Mouse (Mus musculus) liver, adult (tissue): ENCODE results near the gene Zmiz1.

Experiments used
- GATA4 ChIP-seq: IDR thresholded peaks from 2 replicates; pipeline ENCODE4 v1.6.1; 2014; ENCODE audit warnings: mild to moderate bottlenecking, low read length; ENCODE audit not compliant: insufficient replicate concordance

Gene Zmiz1

GRCm38 (mm10) chr14:25462975-25463374, 4.0 kb downstream of the Zmiz1 start:
- TF ChIP-seq GATA4 = no peak

- TF ChIP-seq GATA4 = no peak
Measured at GRCm38 (mm10) chr14:25463919-25464318, 4.9 kb downstream of the Zmiz1 start.

- TF ChIP-seq GATA4 = no peak
Measured at GRCm38 (mm10) chr14:25464611-25465307, 5.8 kb downstream of the Zmiz1 start.

DNA sequence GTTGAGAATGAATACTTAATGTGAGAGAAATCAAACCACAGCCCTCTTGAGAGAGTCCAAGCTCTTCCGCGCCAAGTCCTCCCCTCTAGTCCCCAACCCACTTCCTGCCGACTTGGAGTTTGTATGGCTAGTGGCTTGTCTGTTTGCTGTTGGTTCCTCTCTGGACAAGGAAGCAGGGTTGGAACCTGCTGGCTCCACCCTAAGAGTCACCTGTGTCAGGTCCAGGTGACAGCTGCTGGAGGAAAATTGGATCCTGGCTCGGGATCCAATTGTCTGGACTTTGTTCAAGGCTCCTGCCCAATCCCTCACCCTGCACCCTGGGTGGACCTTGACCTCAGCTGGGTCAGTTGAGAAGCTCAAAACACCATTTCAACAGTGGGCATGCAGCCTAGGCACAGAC, 7.4 kb downstream of the Zmiz1 start:
- TF ChIP-seq GATA4 = no peak

DNA sequence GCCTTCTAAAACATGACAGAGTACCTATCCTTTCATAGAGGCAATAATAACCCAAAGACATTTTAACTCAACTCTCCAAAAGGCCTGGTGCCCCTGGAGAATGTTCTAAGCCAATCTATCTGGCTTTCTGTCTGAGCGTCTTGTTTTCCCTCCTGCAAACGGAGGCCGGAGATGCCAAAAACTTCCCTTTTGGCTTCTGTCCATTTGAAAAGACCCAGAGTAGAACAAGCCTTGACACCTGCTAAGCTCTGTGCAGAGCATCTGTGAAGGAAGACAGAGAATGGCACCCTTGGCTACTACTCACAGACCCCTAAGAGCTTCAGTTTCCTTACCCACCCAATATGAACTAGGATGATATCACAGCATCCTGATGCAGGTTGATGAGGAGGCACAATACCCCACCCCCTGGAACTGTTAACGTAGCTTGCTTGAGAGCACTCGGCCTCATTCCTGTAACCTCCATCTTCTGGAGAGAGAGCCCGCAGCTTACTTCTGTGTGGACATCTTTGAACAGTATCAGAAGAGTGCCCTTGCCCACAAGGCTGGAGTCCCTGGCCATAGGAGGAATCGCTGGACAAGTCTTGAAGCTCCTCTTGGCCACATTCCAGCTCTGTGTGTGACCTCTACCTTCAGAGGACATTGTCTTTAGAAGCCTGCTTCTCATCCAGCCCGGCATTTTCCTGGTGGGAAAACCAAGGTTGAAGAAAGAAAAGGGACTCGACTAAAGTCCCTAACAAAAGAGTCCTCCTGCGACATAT, 9.1 kb downstream of the Zmiz1 start:
- no peak for TF ChIP-seq GATA4

DNA sequence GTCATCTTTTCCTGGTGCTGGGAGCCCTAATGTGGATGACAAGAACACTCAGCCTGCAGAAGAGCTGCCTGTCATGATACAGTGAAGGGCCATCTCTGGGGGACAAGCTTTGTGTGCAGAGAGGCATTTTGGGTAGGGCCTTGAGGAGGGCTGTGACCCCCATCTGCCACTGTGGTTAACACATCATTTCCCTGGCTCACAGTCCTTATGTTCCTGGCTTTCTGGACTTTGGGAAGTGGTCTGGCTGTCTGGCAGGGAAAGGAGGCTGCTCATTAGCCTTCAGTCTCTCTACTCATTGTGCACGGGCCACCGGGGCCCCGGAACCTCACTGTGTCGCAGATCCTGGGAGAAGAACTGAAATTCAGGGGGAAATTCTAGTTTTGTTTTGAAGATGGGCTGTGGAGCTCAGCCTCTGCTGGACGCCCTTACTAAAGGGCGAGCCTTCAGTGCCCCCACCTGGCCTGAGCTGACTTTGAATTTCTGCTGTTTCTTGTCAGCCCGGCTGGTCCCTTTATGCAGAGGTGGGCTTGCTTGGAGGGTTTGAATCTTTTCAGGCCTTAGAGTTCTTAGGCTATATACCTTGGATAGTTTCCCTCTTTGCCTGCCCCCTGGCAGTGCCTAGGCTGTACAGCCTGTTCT, 10.0 kb downstream of the Zmiz1 start:
- no peak for TF ChIP-seq GATA4

DNA sequence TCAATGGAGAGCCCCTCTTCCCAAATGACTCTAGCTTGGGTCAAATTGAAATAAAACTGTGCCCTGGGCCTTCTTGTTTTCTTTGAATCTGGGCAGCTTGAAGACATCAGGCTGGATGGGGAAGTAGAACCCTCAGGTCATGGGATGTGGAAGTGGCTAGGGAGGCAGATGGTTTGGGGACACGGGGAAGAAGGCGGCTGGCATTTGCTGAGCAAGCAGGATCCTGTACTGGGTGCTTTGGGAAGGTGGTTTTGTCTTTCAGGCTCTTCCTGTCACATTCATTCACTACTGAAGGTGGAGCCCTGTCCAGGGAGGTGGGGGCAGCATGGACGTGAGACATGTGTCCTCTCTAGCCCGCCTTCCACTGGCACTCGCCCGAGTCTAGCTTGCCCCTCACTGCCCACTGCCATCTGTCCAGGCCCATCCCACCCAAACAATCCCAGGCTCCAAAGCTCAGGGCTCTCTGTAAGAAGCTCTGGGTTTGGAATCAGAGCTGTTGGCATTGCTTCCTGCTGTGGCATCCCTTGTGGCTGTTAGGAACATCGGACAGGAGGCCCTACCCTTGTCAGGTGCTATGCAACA, 11.3 kb downstream of the Zmiz1 start:
- no peak for TF ChIP-seq GATA4

DNA sequence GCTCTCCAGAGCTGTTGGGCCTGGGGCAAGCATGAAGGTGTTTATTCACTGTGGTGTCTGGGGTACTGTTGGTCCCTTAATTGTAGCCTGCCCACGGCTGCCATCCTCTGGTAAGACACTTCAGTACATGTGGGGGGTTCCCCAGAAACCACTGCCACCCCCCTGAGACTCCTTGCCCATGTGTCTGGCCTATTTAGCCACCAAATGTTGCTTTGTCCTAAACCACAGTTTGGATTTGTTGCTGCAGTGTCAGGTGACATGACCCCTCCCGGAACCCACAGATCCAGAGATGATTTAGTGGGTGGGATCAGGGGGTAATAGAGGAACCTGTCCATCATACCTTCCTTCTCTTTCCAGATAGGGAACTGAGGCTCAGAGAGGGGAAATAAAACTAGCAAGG, 12.1 kb downstream of the Zmiz1 start:
- no peak for TF ChIP-seq GATA4

DNA sequence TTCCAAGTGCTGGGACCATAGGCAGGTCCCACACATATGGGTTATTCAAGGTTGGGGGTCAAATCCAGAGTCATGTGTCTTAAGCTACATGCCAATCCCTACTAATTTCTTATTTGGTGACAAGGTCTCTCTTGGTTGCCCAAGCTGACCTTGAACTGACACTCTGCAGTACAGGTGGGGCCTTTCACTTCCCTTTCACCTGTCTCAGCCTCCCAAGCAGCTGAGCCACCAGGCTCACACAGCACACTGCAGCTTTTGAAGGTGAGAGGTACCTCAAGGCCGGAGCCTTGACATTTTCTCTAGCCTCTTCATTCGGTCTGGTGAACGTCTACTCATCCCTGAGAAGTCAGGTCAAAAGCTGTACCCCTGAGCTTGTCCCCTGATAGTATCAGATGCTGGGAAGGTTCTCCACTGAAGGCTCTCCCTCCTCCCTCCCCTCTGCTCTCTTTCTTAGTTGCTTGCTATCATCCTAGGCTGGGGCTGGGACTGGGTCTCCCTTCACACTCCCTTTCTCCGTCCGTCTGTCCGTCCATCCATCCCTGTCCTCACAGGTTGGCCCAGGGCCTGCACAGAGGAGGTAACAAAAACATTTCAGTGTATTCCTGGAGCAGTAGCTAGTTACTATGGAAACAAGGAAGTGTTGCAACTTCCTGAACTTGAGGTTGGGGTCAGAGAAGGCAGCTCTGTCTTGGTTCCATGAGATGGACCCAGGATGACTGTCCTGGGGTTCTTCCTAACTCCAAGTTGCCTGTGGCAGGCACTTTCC, 13.3 kb downstream of the Zmiz1 start:
- TF ChIP-seq GATA4 = no peak

- no peak for TF ChIP-seq GATA4
Measured at GRCm38 (mm10) chr14:25472981-25473649, 14.1 kb downstream of the Zmiz1 start.

GRCm38 (mm10) chr14:25474017-25474416, 15.0 kb downstream of the Zmiz1 start:
- no peak for TF ChIP-seq GATA4

DNA sequence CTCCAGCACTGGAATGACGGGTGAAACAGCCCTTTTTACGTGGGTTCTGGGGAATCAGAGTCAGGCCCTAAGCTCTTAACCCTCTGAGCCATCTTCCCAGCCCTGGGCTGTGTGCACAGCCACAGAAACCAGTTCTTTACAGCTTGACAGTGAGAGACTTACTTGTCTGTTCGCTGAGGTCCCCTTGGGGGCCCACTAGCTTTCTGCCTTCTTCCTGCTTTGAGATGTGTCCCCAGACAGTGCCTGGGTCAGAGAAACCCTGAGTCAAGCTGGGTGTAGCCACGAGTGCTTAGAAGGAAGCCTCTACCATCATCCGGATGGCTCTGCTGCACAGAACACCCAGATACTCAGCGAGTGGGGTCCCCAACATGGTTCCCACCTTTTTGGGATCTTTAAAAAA, 15.7 kb downstream of the Zmiz1 start:
- no peak for TF ChIP-seq GATA4

DNA sequence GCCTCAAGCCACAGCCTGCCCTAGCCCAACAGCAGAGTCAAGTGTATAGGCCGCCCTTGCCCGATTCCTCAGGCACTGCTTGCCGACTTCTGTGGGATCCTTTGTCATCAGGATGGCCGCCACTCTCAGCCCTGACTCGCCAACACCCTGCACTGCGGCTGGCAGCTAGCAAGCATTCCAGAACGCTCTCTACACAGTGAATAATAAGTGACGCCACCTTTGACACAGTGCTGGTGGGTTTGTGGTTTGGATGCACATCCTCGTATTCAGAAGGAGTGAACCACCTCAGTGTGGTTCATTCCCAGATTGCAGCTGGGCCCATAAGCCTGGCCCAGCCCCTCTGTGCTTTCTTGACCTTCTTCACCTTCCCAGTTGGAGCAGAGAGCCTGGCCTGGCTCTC, 17.1 kb downstream of the Zmiz1 start:
- TF ChIP-seq GATA4 = no peak

GRCm38 (mm10) chr14:25476453-25476852, 17.5 kb downstream of the Zmiz1 start:
- no peak for TF ChIP-seq GATA4

GRCm38 (mm10) chr14:25477268-25477667, 18.3 kb downstream of the Zmiz1 start:
- no peak for TF ChIP-seq GATA4

DNA sequence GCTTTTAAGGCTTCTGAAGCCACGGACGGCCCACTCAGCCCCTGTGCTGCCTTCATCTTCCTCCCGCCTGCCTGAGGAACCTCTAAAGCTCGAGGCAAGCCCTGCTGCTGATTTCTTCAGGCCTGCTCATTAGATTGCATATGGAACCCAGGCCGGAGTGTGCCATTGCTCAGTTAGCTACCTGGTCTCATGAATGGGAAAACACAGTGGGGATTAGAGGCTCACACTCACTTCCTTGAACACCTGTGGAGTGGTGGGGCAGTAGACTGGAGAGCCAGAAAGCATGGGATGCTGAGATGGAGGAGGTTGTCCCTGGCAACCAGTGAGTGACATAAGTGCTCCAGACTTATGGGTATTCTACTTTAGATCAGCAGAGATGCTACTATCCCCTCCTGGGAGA, 19.3 kb downstream of the Zmiz1 start:
- no peak for TF ChIP-seq GATA4
